Mouse (Mus musculus) embryonic facial prominence, embryonic 14.5 days (tissue): ENCODE data around the gene Narfl. TPM values are rescaled to one million over a fixed set of nuclear protein-coding genes. Genes with fewer than 3 reads are reported as not detected.

Experiments
- ATAC-seq: fragments of 200-750 bp; cut with Nextera tagmentation; 2 replicates; pipeline ENCODE4 v1.8.0; 2017; ENCODE audit warnings: low read depth, moderate number of reproducible peaks, moderate TSS enrichment
- DNase-seq: peaks from one replicate; pipeline ENCODE4 v3.0.0-alpha.2; 2015; ENCODE audit warnings: low spot score
- H3K27ac ChIP-seq: fragments of 300-500 bp; sonication (generic); replicated peaks from 2 replicates; pipeline ENCODE4 v1.5.1; 2014; ENCODE audit warnings: low read depth, mild to moderate bottlenecking, low read length, moderate library complexity
- H3K27me3 ChIP-seq: fragments of 300-500 bp; sonication (generic); replicated peaks from 2 replicates; pipeline ENCODE4 v1.6.1; 2014; ENCODE audit warnings: low read length; ENCODE audit not compliant: control insufficient read depth, insufficient read depth
- H3K36me3 ChIP-seq: fragments of 300-500 bp; sonication (generic); 2 replicates; pipeline ENCODE4 v1.6.1; 2014; ENCODE audit warnings: low read length, mixed read lengths; ENCODE audit not compliant: control insufficient read depth, insufficient read depth
- H3K4me1 ChIP-seq: fragments of 300-500 bp; sonication (generic); 2 replicates; pipeline ENCODE4 v1.6.1; 2014; ENCODE audit warnings: antibody characterized with exemption, low read length; ENCODE audit not compliant: control insufficient read depth, insufficient read depth
- H3K4me2 ChIP-seq: fragments of 300-500 bp; sonication (generic); 2 replicates; pipeline ENCODE4 v1.6.1; 2014; ENCODE audit warnings: low read depth, mild to moderate bottlenecking, low read length, moderate library complexity, mixed read lengths
- H3K4me3 ChIP-seq: fragments of 300-500 bp; sonication (generic); 2 replicates; pipeline ENCODE4 v1.5.1; 2014; ENCODE audit warnings: low read depth, mild to moderate bottlenecking, low read length
- H3K9ac ChIP-seq: fragments of 300-500 bp; sonication (generic); 2 replicates; pipeline ENCODE4 v1.6.1; 2014; ENCODE audit warnings: low read depth, mild to moderate bottlenecking, low read length, moderate library complexity, mixed read lengths
- H3K9me3 ChIP-seq: fragments of 300-500 bp; sonication (generic); 2 replicates; pipeline ENCODE4 v1.6.1; 2016; ENCODE audit warnings: low read length; ENCODE audit not compliant: control insufficient read depth
- WGBS: fragments of 180-500 bp; shearing (Covaris S2); extraction: QIAGEN DNeasy Blood & Tissue Kit; methylation state at CpG from one replicate; pipeline ENCODE4 v1.1.7; 2014; 5-methylcytosine and 5-hydroxymethylcytosine counted together
- microRNA-seq: library from miRNA; unstranded; fragments of <30 nt; microRNA quantifications from one replicate; pipeline ENCODE4, GENCODE M21; 2016; ENCODE audit warnings: borderline number of aligned reads
- polyA plus RNA-seq: library from polyadenylated mRNA; unstranded; fragments of >200 nt; fragmentation: Nextera tagmentation; extraction: Ambion mirVana; gene quantifications from 2 replicates; pipeline ENCODE4 v1.2.1, GENCODE M21; 2014

The Narfl gene
- polyA plus RNA-seq, 1 experiment from 2014 or later, result 27.2 TPM

DNA sequence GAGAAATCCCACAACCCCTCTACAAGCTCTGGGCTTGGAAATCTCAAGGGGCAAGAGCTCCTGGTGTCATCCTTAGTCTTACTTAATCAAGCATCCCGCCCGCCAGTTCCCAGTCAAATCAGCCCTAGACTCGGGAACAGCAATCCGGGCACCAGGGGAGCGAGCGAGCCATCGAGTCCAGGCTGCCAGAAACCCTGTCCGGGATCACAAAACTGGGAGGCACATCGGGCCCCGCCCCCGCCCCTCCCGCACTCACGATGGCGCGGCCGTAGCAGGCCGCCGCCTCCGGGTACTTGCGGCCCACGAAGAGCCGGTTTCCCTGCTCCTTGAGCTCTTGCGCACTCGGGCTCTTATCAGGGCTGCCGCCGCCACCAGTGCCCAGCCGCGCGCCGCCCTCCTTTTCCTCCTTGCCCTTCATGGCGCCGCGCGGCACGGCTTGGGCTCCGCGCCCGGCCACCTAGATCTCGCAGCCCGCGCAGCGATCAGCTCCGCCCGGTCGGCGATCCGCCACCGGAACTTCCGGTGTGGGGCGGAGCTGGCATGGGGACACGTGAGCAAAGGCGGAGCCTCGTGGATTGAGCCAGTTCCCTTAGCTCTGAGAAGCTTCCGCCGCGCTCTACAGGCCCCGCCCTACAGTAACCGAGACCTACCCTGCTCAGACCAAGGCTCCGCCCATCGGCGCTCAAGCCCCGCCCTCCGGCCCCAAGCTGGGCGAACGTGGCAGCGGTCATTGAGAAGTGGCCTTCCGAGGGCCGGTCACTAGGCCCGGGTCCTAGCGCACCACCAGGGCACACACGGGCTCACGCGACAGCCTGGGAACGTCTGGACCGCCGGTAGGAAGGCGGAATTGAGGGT, 59.1 kb downstream of the Narfl start:
- Histone ChIP-seq H3K9me3 (no peaks in the 10 kb centered on the region), H3K4me2 (peak overlapping the region; percentile 86), H3K9ac (peak overlapping the region; percentile 90), H3K4me3 (peak overlapping the region; percentile 87), H3K36me3 (peaks cover 28% of the 10 kb centered on the region), H3K27ac (peak overlapping the region; percentile 96), H3K27me3 (no peaks in the 10 kb centered on the region), H3K4me1 (peaks cover 43% of the 10 kb centered on the region)
- DNase-seq, result peak; percentile 100
- WGBS, result under 1% methylated on average over 53 of the region's 77 CpGs
- ATAC-seq, result peak; percentile 90

Small RNA genes lying within 50 kb of the gene (microRNA-seq; reads per million reads assigned to microRNA genes)
- gene Gm25083, result not detected
- gene Mir3082, result not detected
- gene Mir6966, result not detected

Other genes starting within 250 kb of the Narfl start
- gene Sox8, start 203.1 kb upstream of the Narfl start, polyA plus RNA-seq, result 15.8 and 18.0 TPM in 2 replicates
- gene Lmf1, start 194.7 kb upstream of the Narfl start, polyA plus RNA-seq, result 27.3 and 30.1 TPM in 2 replicates
- 14.6 and 28.5 TPM in 2 replicates for gene Gng13, start 56.6 kb upstream of the Narfl start, polyA plus RNA-seq
- 12.9 and 15.7 TPM in 2 replicates for gene Chtf18, start 46.4 kb upstream of the Narfl start, polyA plus RNA-seq
- 19.5 and 23.1 TPM in 2 replicates for gene Rpusd1, start 46.1 kb upstream of the Narfl start, polyA plus RNA-seq
- 2.0 TPM in 2 replicates for gene Mslnl, start 37.7 kb upstream of the Narfl start, polyA plus RNA-seq
- 1.7 and 9.4 TPM in 2 replicates for gene Msln, start 19.4 kb upstream of the Narfl start, polyA plus RNA-seq
- 42.1 and 66.5 TPM in 2 replicates for gene Haghl, start 11.9 kb downstream of the Narfl start, polyA plus RNA-seq
- gene Ccdc78, start 12.8 kb downstream of the Narfl start, polyA plus RNA-seq, result 0.09 and 0.65 TPM in 2 replicates
- 66.1 and 75.2 TPM in 2 replicates for gene Fam173a, start 19.1 kb downstream of the Narfl start, polyA plus RNA-seq
- 0.92 TPM in 1 of 2 replicates, not detected in the other for gene AC134908.4, start 21.9 kb downstream of the Narfl start, polyA plus RNA-seq
- 10.3 and 11.1 TPM in 2 replicates for gene Metrn, start 23.4 kb downstream of the Narfl start, polyA plus RNA-seq
- 3.4 and 3.5 TPM in 2 replicates for gene Fbxl16, start 35.3 kb downstream of the Narfl start, polyA plus RNA-seq
- 22.9 and 25.5 TPM in 2 replicates for gene Wdr24, start 49.9 kb downstream of the Narfl start, polyA plus RNA-seq
- 35.2 and 36.2 TPM in 2 replicates for gene Jmjd8, start 55.1 kb downstream of the Narfl start, polyA plus RNA-seq
- gene Stub1, start 59.6 kb downstream of the Narfl start, polyA plus RNA-seq, result 314 and 351 TPM in 2 replicates
- gene Rhbdl1, start 63.5 kb downstream of the Narfl start, polyA plus RNA-seq, result 2.8 and 3.3 TPM in 2 replicates
- 1.4 and 1.6 TPM in 2 replicates for gene Gm20683, start 68.0 kb downstream of the Narfl start, polyA plus RNA-seq
- gene Rhot2, start 71.1 kb downstream of the Narfl start, polyA plus RNA-seq, result 12.0 and 13.0 TPM in 2 replicates
- gene Wdr90, start 87.7 kb downstream of the Narfl start, polyA plus RNA-seq, result 17.6 and 19.8 TPM in 2 replicates
- gene Mcrip2, start 95.0 kb downstream of the Narfl start, polyA plus RNA-seq, result 25.7 and 36.7 TPM in 2 replicates
- 40.6 and 44.1 TPM in 2 replicates for gene Mettl26, start 101.3 kb downstream of the Narfl start, polyA plus RNA-seq
- gene Wfikkn1, start 107.1 kb downstream of the Narfl start, polyA plus RNA-seq, result 0.42 and 0.48 TPM in 2 replicates
- 17.1 and 19.7 TPM in 2 replicates for gene Rab40c, start 146.0 kb downstream of the Narfl start, polyA plus RNA-seq
- 51.8 and 52.2 TPM in 2 replicates for gene Pigq, start 171.2 kb downstream of the Narfl start, polyA plus RNA-seq
- 0.99 TPM in 1 of 2 replicates, not detected in the other for gene Nhlrc4, start 171.2 kb downstream of the Narfl start, polyA plus RNA-seq
- 0.16 TPM in 1 of 2 replicates, not detected in the other for gene A930017K11Rik, start 178.8 kb downstream of the Narfl start, polyA plus RNA-seq
- gene Capn15, start 212.0 kb downstream of the Narfl start, polyA plus RNA-seq, result 25.2 and 25.8 TPM in 2 replicates